Comparison of ENCODE assay signal across 15 mouse cellular contexts in genomic region chr10:108190626-108191025, GRCm38 (mm10). TPM values are rescaled to one million over a fixed set of nuclear protein-coding genes. Genes with fewer than 3 reads are reported as not detected.
DNase-seq lines count a peak whose midpoint lies in the region; ATAC-seq lines count a peak whose summit lies in the region.
"Had no signal": no experiment of that assay in that cellular context is flagged by ENCODE, and none has a peak within 500 bp of the region (broad histone marks: within the 10 kb centered on the region; RNA-seq: fewer than 3 reads in every experiment).

No protein-coding gene starts in this region.

- no peak for ATAC-seq in kidney, embryonic 14.5 days (ENCODE audit: low FRiP score, low TSS enrichment)
- no peak for ATAC-seq in midbrain, embryonic 11.5 days (ENCODE audit: low FRiP score)

- peak; percentile 43 for DNase-seq in kidney, adult 9 months
- peak; percentile 23 for DNase-seq in midbrain, embryonic 11.5 days (ENCODE audit: low spot score, missing footprints)
- no peak for DNase-seq in midbrain, embryonic 10.5 days (ENCODE audit: low spot score)
- DNase-seq in adipocyte (ENCODE audit: low spot score) = peak; percentile 28
- peak; percentile 22 for DNase-seq in splenic B cell, adult 2 months (ENCODE audit: low read depth, low spot score)
- no peak for DNase-seq in retina, postnatal 1 day
- DNase-seq: cerebellum, adult 11 months; embryo, embryonic 11 days; kidney, postnatal 25 days had no signal

- H3K9me3 ChIP-seq in kidney, embryonic 14.5 days (ENCODE audit: control insufficient read depth, low read length) = no peaks in the 10 kb centered on the region
- no peaks in the 10 kb centered on the region for H3K9me3 ChIP-seq in midbrain, embryonic 11.5 days (ENCODE audit: control insufficient read depth, low read length)
- H3K9me3 ChIP-seq in midbrain, embryonic 10.5 days (replicated peaks) = no peaks in the 10 kb centered on the region
- H3K9me3 ChIP-seq: G1E; heart, embryonic 13.5 days; hindbrain, embryonic 15.5 days; limb, embryonic 15.5 days had no signal

- no peak overlapping the region for H3K27ac ChIP-seq in kidney, embryonic 14.5 days (ENCODE audit: low read depth, low read length)
- H3K27ac ChIP-seq in midbrain, embryonic 11.5 days (ENCODE audit: low read depth, low read length) = no peak overlapping the region
- no peak overlapping the region for H3K27ac ChIP-seq in midbrain, embryonic 10.5 days (replicated peaks)
- H3K27ac ChIP-seq: hindbrain, embryonic 15.5 days; limb, embryonic 15.5 days had no signal

- H3K27me3 ChIP-seq in kidney, embryonic 14.5 days (ENCODE audit: control insufficient read depth, insufficient read depth, low read length) = no peaks in the 10 kb centered on the region
- no peaks in the 10 kb centered on the region for H3K27me3 ChIP-seq in midbrain, embryonic 11.5 days (ENCODE audit: control insufficient read depth, insufficient read depth, low read length)
- no peaks in the 10 kb centered on the region for H3K27me3 ChIP-seq in midbrain, embryonic 10.5 days (ENCODE audit: low read depth, poor library complexity, severe bottlenecking)
- no peaks in the 10 kb centered on the region for H3K27me3 ChIP-seq in splenic B cell, adult 2 months (ENCODE audit: control insufficient read depth, insufficient read depth, low read length, poor library complexity, severe bottlenecking)
- H3K27me3 ChIP-seq: heart, embryonic 13.5 days; hindbrain, embryonic 15.5 days; limb, embryonic 15.5 days had no signal

- no peaks in the 10 kb centered on the region for H3K4me1 ChIP-seq in kidney, embryonic 14.5 days (ENCODE audit: control insufficient read depth, insufficient read depth, low read length)
- H3K4me1 ChIP-seq in midbrain, embryonic 11.5 days (ENCODE audit: control insufficient read depth, insufficient read depth, low read length) = no peaks in the 10 kb centered on the region
- H3K4me1 ChIP-seq in midbrain, embryonic 10.5 days = no peaks in the 10 kb centered on the region
- H3K4me1 ChIP-seq: limb, embryonic 15.5 days had no signal

- H3K36me3 ChIP-seq in kidney, embryonic 14.5 days (ENCODE audit: control insufficient read depth, insufficient read depth, low read length) = no peaks in the 10 kb centered on the region
- no peaks in the 10 kb centered on the region for H3K36me3 ChIP-seq in midbrain, embryonic 11.5 days (ENCODE audit: control insufficient read depth, insufficient read depth, low read length)
- no peaks in the 10 kb centered on the region for H3K36me3 ChIP-seq in midbrain, embryonic 10.5 days
- H3K36me3 ChIP-seq in splenic B cell, adult 2 months (ENCODE audit: control insufficient read depth, insufficient read depth, low read length, poor library complexity, severe bottlenecking) = 0 out of 2 replicates have a peak, but pooled peaks cover 2% of the 10 kb centered on the region
- H3K36me3 ChIP-seq: hindbrain, embryonic 15.5 days; limb, embryonic 15.5 days had no signal

- no peak overlapping the region for H3K4me2 ChIP-seq in kidney, embryonic 14.5 days (replicated peaks; ENCODE audit: low read depth, low read length)
- no peak overlapping the region for H3K4me2 ChIP-seq in midbrain, embryonic 11.5 days
- H3K4me2 ChIP-seq: heart, embryonic 13.5 days; hindbrain, embryonic 15.5 days; limb, embryonic 15.5 days had no signal

- H3K4me3 ChIP-seq in kidney, embryonic 14.5 days (ENCODE audit: low read length) = no peak overlapping the region
- no peak overlapping the region for H3K4me3 ChIP-seq in midbrain, embryonic 11.5 days (ENCODE audit: low read depth, low read length)
- no peak overlapping the region for H3K4me3 ChIP-seq in midbrain, embryonic 10.5 days
- H3K4me3 ChIP-seq: erythroblast, embryonic 14.5 days; heart, embryonic 13.5 days; hindbrain, embryonic 15.5 days; limb, embryonic 15.5 days had no signal

- no peak overlapping the region for H3K9ac ChIP-seq in kidney, embryonic 14.5 days (ENCODE audit: low read depth, low read length)
- no peak overlapping the region for H3K9ac ChIP-seq in midbrain, embryonic 11.5 days (ENCODE audit: low read length)
- H3K9ac ChIP-seq: hindbrain, embryonic 15.5 days; limb, embryonic 15.5 days had no signal

RNA-seq across cellular contexts. Expression of gene Ppp1r12a, which starts 28.6 kb away (rescaled TPM):
- 82.3 and 98.5 TPM in 2 replicates for polyA plus RNA-seq in kidney, embryonic 14.5 days (2014; fragmentation: Nextera tagmentation; extraction: Ambion mirVana)
- 78.6 and 82.4 TPM in 2 replicates for polyA plus RNA-seq in midbrain, embryonic 11.5 days (2014; fragmentation: Nextera tagmentation; extraction: Ambion mirVana)
- 70.7 and 80.6 TPM in 2 replicates for polyA plus RNA-seq in midbrain, embryonic 10.5 days (2016; fragmentation: Nextera tagmentation; extraction: Ambion mirVana)

Comparison
In these comparisons a context has a peak if more than half of its experiments do, and no peak if none do; other contexts are left out.
1. DNase-seq: peak in kidney, adult 9 months (single experiment), midbrain, embryonic 11.5 days (single experiment), adipocyte (single experiment) and splenic B cell, adult 2 months (single experiment); none in midbrain, embryonic 10.5 days (single experiment) and retina, postnatal 1 day (single experiment).